Mouse (Mus musculus) cortical plate, adult 2 months (tissue): ENCODE measurements around the gene Grip1.

Experiments used
- CTCF ChIP-seq: fragments of 200-500 bp; IDR thresholded peaks from 2 replicates; pipeline ENCODE4 v1.5.1; 2011; ENCODE audit warnings: mild to moderate bottlenecking, control low read depth, low read length; ENCODE audit not compliant: insufficient read depth; ENCODE audit errors: extremely low read depth
- POLR2A ChIP-seq: fragments of 200-500 bp; IDR thresholded peaks from 2 replicates; pipeline ENCODE4 v1.6.1; 2011; ENCODE audit warnings: mild to moderate bottlenecking, low read length, control low read depth; ENCODE audit not compliant: insufficient read depth; ENCODE audit errors: extremely low read depth

GRCm38 (mm10) chr10:120035211-120035733, 581.6 kb downstream of the Grip1 start:
- TF ChIP-seq CTCF (no peak), POLR2A (no peak)
